Mouse (Mus musculus) bone marrow, adult 2 months (tissue): ENCODE measurements around the gene Ugt1a6a. TPM values are rescaled to one million over a fixed set of nuclear protein-coding genes. Genes with fewer than 3 reads are reported as not detected.
A peak's percentile ranks its signal among the peaks of the same experiment; 100 is the strongest.

Experiments
- H3K27ac ChIP-seq: fragments of 200-500 bp; 2 replicates; pipeline ENCODE4 v1.5.1; 2012; ENCODE audit warnings: low read depth, mild to moderate bottlenecking, control low read depth, inconsistent platforms, low read length; ENCODE audit not compliant: control insufficient read depth, poor library complexity, insufficient read depth
- H3K4me1 ChIP-seq: fragments of 200-500 bp; 2 replicates; pipeline ENCODE4 v1.6.1; 2011; ENCODE audit warnings: low read length; ENCODE audit not compliant: control insufficient read depth, insufficient read depth
- H3K4me3 ChIP-seq: fragments of 200-500 bp; replicated peaks from 2 replicates; pipeline ENCODE3; 2011; ENCODE audit warnings: mild to moderate bottlenecking, low read depth, low read length, control low read depth; ENCODE audit not compliant: control insufficient read depth
- CTCF ChIP-seq: fragments of 200-500 bp; IDR thresholded peaks from 2 replicates; pipeline ENCODE4 v1.5.1; 2011; ENCODE audit warnings: low read length, control low read depth; ENCODE audit not compliant: control insufficient read depth, insufficient read depth
- POLR2A ChIP-seq: fragments of 200-500 bp; IDR thresholded peaks from 2 replicates; pipeline ENCODE4 v1.6.1; 2011; ENCODE audit warnings: low read depth, mild to moderate bottlenecking, control low read depth, low read length, borderline replicate concordance; ENCODE audit not compliant: control insufficient read depth
- WGBS: fragments of 180-500 bp; shearing (Covaris S2); methylation state at CpG from one replicate; pipeline ENCODE4 v1.1.7; 2018; 5-methylcytosine and 5-hydroxymethylcytosine counted together
- polyA plus RNA-seq: library from polyadenylated mRNA; stranded (reverse); fragments of >200 nt; gene quantifications from 2 replicates; pipeline ENCODE4 v1.2.4, GENCODE M21; 2011; ENCODE audit warnings: low replicate concordance; ENCODE audit not compliant: missing spikeins, insufficient read depth, insufficient read length

Ugt1a6a gene
- polyA plus RNA-seq, 1 experiment, result not detected

DNA sequence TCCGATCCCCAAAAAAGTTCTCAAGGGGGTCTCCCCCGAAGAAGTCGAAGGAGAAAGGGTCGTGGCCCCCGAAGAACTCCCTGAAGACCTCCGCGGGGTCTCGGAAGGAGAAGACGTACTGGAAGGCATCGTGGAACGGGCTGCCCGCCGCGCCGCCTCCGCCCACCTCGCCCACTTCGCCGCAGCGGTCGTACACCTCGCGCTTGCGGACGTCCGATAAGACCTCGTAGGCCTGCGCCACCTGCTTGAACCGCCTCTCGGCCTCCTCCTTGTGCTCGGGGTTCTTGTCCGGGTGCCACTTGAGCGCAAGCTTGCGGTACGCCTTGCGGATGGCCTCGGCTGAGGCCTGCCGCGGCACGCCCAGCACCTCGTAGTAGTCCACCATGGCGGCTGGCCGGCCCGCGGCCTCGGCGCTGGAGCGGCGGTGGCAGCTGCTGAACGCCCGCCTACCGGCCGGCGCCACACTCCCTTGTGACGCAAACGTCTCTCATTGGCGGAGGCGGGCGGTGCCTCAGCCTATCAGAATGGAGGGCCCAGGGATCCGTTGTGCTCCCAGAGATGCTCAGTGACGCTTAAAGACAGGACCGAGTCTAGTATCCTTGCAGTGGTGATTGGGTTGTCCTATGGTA lies 70.8 kb downstream of the Ugt1a6a start, which contains the start of gene Dnajb3:
TSS of gene Dnajb3 (minus strand) at position 489 of the 629 bp plus-strand sequence.
- TF ChIP-seq CTCF (no peak), POLR2A (peak; percentile 92; the same call in 1 of the 2 replicates)

DNA sequence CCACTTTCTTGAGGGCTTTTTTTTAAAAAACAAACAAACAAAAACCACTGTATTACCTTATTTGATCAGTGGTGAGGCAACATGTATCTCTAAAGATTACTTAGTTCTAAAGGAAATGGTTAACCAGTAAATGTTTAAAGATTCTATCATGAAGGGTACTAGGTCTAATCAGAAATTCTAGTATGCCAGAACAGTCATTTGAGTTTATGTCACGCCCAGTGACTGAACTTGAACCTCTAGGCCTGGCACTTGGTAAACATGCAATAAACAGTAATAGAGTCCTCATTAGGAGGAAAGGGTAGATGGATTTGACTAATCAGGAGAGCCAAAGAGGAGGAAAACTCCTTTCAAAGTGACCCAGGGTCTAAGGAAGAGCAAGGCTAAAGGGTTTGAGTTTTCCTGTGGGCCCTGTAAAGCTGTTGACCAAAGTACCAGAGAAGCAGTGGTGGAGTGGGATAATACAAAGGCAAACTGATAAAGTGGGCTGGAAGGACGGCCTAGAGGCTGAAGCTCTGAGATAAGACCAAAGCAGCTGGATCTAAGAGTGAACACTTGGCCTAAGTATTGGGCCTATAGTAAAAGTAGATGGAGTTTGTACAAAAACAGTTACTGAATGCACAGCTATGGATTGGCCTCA lies 72.4 kb downstream of the Ugt1a6a start:
- Histone ChIP-seq H3K4me3 (no peak overlapping the region), H3K27ac (peak overlapping the region; percentile 29; the same call in 1 of the 2 replicates), H3K4me1 (no peaks in the 10 kb centered on the region; the same call in 1 of the 2 replicates)
- TF ChIP-seq CTCF (no peak), POLR2A (no peak)
- WGBS, result 50% methylated on average over 2 of the region's 2 CpGs

More for the DNA sequence above, 70.8 kb downstream of the Ugt1a6a start, which contains the start of gene Dnajb3:
- Histone ChIP-seq H3K4me1 (no peaks in the 10 kb centered on the region; the same call in 1 of the 2 replicates), H3K27ac (peak within 1 kb of the TSS; percentile 81), H3K4me3 (peak within 1 kb of the TSS; percentile 65)
- 25% methylated on average over 62 of the region's 62 CpGs for WGBS

- Histone ChIP-seq H3K4me1 (no peaks in the 10 kb centered on the region; the same call in 1 of the 2 replicates), H3K27ac (no peak within 1 kb of the TSS), H3K4me3 (no peak within 1 kb of the TSS)
- 68% methylated on average over 8 of the region's 8 CpGs for WGBS
- TF ChIP-seq CTCF, result no peak
- TF ChIP-seq POLR2A, result no peak
Measured at GRCm38 (mm10) chr1:88211812-88212211, 77.2 kb downstream of the Ugt1a6a start, which contains the start of gene Ugt1a1. Ugt1a1 (plus strand) TSS chr1:88211959.

GRCm38 (mm10) chr1:88212341-88213045 lies 77.9 kb downstream of the Ugt1a6a start:
- no peak overlapping the region for H3K4me3 ChIP-seq
- H3K4me1 ChIP-seq, result no peaks in the 10 kb centered on the region; the same call in 1 of the 2 replicates
- TF ChIP-seq CTCF (no peak), POLR2A (no peak)
- no peak overlapping the region for H3K27ac ChIP-seq
- WGBS, result 60% methylated on average over 8 of the region's 8 CpGs

DNA sequence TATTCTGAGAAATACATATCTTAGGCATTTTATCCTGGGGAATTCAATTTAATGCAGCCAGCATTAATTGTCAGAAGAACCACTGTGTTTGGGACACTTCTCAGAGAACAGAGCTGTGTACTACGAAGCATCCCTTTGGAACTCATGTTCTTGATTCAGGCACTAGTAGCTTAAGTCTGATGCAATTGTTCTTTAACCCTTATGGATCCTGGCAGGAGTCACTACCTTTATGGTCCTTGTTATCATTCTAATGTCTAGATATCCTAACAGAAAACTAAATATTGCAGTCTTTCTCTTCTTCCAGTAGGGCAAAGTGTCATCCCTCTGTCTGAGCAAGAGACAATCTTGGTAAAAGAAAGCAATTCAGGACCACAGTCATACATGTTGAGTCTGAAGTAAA lies 78.5 kb downstream of the Ugt1a6a start:
- H3K27ac ChIP-seq, result no peak overlapping the region
- no peak overlapping the region for H3K4me3 ChIP-seq
- TF ChIP-seq POLR2A, result no peak
- TF ChIP-seq CTCF, result no peak
- WGBS, result 65% methylated on average over 1 of the region's 1 CpGs
- H3K4me1 ChIP-seq, result no peaks in the 10 kb centered on the region; the same call in 1 of the 2 replicates

GRCm38 (mm10) chr1:88213766-88214461 lies 79.3 kb downstream of the Ugt1a6a start:
- 72% methylated on average over 2 of the region's 2 CpGs for WGBS
- Histone ChIP-seq H3K27ac (no peak overlapping the region), H3K4me3 (no peak overlapping the region), H3K4me1 (no peaks in the 10 kb centered on the region)
- no peak for TF ChIP-seq CTCF
- no peak for TF ChIP-seq POLR2A

DNA sequence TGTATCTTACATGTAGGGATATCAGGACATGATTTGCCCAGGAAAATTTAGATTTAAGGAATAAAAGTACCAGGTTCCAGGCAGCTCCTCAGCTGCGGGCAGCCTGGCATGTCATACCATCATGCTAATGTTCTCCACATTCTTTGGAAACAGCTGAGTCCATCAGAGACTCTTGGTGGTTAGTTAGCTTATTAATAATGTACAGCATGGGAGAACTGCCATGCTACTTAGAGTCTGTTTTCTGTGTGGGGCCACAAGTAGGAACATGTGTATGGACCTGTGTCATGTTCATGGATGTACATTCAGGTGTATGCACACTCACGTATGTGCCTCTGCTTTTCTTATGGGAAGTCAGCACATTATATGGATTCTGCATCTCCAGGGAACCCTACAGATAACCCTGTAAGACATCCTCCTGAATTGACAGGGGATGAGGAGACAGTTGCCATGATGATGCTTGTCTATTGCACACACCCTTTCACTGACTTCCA lies 79.9 kb downstream of the Ugt1a6a start:
- TF ChIP-seq CTCF (no peak), POLR2A (no peak)
- Histone ChIP-seq H3K4me1 (no peaks in the 10 kb centered on the region), H3K27ac (no peak overlapping the region), H3K4me3 (no peak overlapping the region)
- WGBS, result 74% methylated on average over 2 of the region's 2 CpGs
